12 mouse cellular contexts compared by ENCODE assay signal in genomic region chr8:106727241-106727835, GRCm38 (mm10). TPM values are rescaled to one million over a fixed set of nuclear protein-coding genes. Genes with fewer than 3 reads are reported as not detected.
DNase-seq lines count a peak whose midpoint lies in the region; ATAC-seq and TF ChIP-seq lines count a peak whose summit lies in the region.
"Had no signal": no experiment of that assay in that cellular context is flagged by ENCODE, and none has a peak within 500 bp of the region (broad histone marks: within the 10 kb centered on the region; RNA-seq: fewer than 3 reads in every experiment).

No protein-coding gene starts in this region.

- no peaks in the 10 kb centered on the region for H3K9me3 ChIP-seq in liver, embryonic 11.5 days (ENCODE audit: control insufficient read depth, low read length)
- no peaks in the 10 kb centered on the region for H3K9me3 ChIP-seq in embryonic facial prominence, embryonic 11.5 days (replicated peaks; ENCODE audit: control insufficient read depth, low read length)
- no peaks in the 10 kb centered on the region for H3K9me3 ChIP-seq in hindbrain, embryonic 13.5 days
- H3K9me3 ChIP-seq: G1E; liver, embryonic 13.5 days had no signal

- TF ChIP-seq CTCF in liver, adult 2 months (IDR thresholded peaks at IDR 0.05; ENCODE audit: low read depth, low read length), result no peak

- no peak overlapping the region for H3K4me3 ChIP-seq in liver, adult 2 months (ENCODE audit: insufficient read depth, low read depth, low read length)
- no peak overlapping the region for H3K4me3 ChIP-seq in liver, embryonic 11.5 days (ENCODE audit: low read depth, low read length)
- no peak overlapping the region for H3K4me3 ChIP-seq in embryonic facial prominence, embryonic 11.5 days (ENCODE audit: low read depth, low read length)
- peak overlapping the region; percentile 20; the same call in 1 of the 2 replicates for H3K4me3 ChIP-seq in hindbrain, embryonic 13.5 days
- H3K4me3 ChIP-seq: liver, embryonic 13.5 days had no signal

- no peak overlapping the region for H3K9ac ChIP-seq in liver, adult 2 months (ENCODE audit: low read depth, low read length)
- H3K9ac ChIP-seq in liver, embryonic 11.5 days (ENCODE audit: low read depth, low read length), result no peak overlapping the region
- no peak overlapping the region for H3K9ac ChIP-seq in embryonic facial prominence, embryonic 11.5 days (replicated peaks; ENCODE audit: low read length)
- peak overlapping the region; percentile 61 for H3K9ac ChIP-seq in hindbrain, embryonic 13.5 days
- H3K9ac ChIP-seq: liver, embryonic 13.5 days had no signal

- H3K4me1 ChIP-seq in liver, adult 2 months (ENCODE audit: control insufficient read depth, insufficient read depth, low read length), result no peaks in the 10 kb centered on the region
- H3K4me1 ChIP-seq in liver, embryonic 11.5 days (replicated peaks; ENCODE audit: control insufficient read depth, insufficient read depth, low read length), result no peaks in the 10 kb centered on the region
- H3K4me1 ChIP-seq in embryonic facial prominence, embryonic 11.5 days (ENCODE audit: control insufficient read depth, insufficient read depth, low read length), result no peaks in the 10 kb centered on the region
- peaks cover 28% of the 10 kb centered on the region for H3K4me1 ChIP-seq in hindbrain, embryonic 13.5 days (replicated peaks)
- H3K4me1 ChIP-seq: liver, embryonic 13.5 days had no signal

- 73% methylated on average over 16 of the region's 16 CpGs for WGBS in liver, adult 2 months
- 47% methylated on average over 16 of the region's 16 CpGs for WGBS in liver, embryonic 11.5 days
- 41% methylated on average over 16 of the region's 16 CpGs for WGBS in embryonic facial prominence, embryonic 11.5 days
- 11% methylated on average over 16 of the region's 16 CpGs for WGBS in hindbrain, embryonic 13.5 days

- TF ChIP-seq POLR2A in liver, adult 2 months (IDR thresholded peaks at IDR 0.05; ENCODE audit: extremely low read depth, insufficient read depth, low read length), result no peak

- ATAC-seq in liver, embryonic 11.5 days (replicated peaks; ENCODE audit: low FRiP score), result no peak
- ATAC-seq in embryonic facial prominence, embryonic 11.5 days (replicated peaks; ENCODE audit: insufficient number of reproducible peaks, low FRiP score, low TSS enrichment, low read depth), result no peak
- peak; percentile 70; the same call in 1 of the 2 replicates for ATAC-seq in hindbrain, embryonic 13.5 days (ENCODE audit: low FRiP score)

- H3K79me2 ChIP-seq in liver, adult 2 months (ENCODE audit: control insufficient read depth, insufficient read depth, low read length), result no peaks in the 10 kb centered on the region

- H3K36me3 ChIP-seq in liver, adult 2 months (ENCODE audit: control insufficient read depth, insufficient read depth, low read length), result peaks cover 5% of the 10 kb centered on the region
- H3K36me3 ChIP-seq in liver, embryonic 11.5 days (ENCODE audit: control insufficient read depth, insufficient read depth, low read length), result peaks cover 5% of the 10 kb centered on the region; the same call in 1 of the 2 replicates
- H3K36me3 ChIP-seq in embryonic facial prominence, embryonic 11.5 days (replicated peaks; ENCODE audit: control insufficient read depth, insufficient read depth, low read depth, low read length), result no peaks in the 10 kb centered on the region
- peaks cover 12% of the 10 kb centered on the region for H3K36me3 ChIP-seq in hindbrain, embryonic 13.5 days

- no peak for DNase-seq in liver, adult 2 months (ENCODE audit: extremely low read depth, low read depth, low spot score)
- DNase-seq in liver, embryonic 11.5 days (ENCODE audit: low spot score), result no peak
- peak; percentile 54 for DNase-seq in embryonic facial prominence, embryonic 11.5 days (ENCODE audit: low spot score)
- DNase-seq in neural tube, embryonic 10.5 days (ENCODE audit: extremely low spot score, low spot score), result peak; percentile 50
- DNase-seq in yolk sac, embryonic 10.5 days (ENCODE audit: low spot score), result no peak
- DNase-seq in thymus, postnatal 0 days (ENCODE audit: low spot score), result no peak
- no peak for DNase-seq in adrenal gland, postnatal 14 days
- DNase-seq: kidney, adult 8-10 months; liver, embryonic 13.5 days; thymus, adult 18-20 months had no signal

- H3K27me3 ChIP-seq in liver, adult 2 months (ENCODE audit: control insufficient read depth, insufficient read depth, low read length), result no peaks in the 10 kb centered on the region
- H3K27me3 ChIP-seq in liver, embryonic 11.5 days (replicated peaks; ENCODE audit: control insufficient read depth, insufficient read depth, low read length), result no peaks in the 10 kb centered on the region
- no peaks in the 10 kb centered on the region for H3K27me3 ChIP-seq in embryonic facial prominence, embryonic 11.5 days (ENCODE audit: control insufficient read depth, insufficient read depth, low read length)
- peaks cover 31% of the 10 kb centered on the region for H3K27me3 ChIP-seq in hindbrain, embryonic 13.5 days
- H3K27me3 ChIP-seq: liver, embryonic 13.5 days had no signal

- H3K4me2 ChIP-seq in liver, embryonic 11.5 days, result no peak overlapping the region
- no peak overlapping the region for H3K4me2 ChIP-seq in embryonic facial prominence, embryonic 11.5 days (ENCODE audit: low read depth, low read length)
- H3K4me2 ChIP-seq in hindbrain, embryonic 13.5 days, result peak overlapping the region; percentile 49
- H3K4me2 ChIP-seq: liver, embryonic 13.5 days had no signal

- H3K27ac ChIP-seq in liver, adult 2 months (replicated peaks; ENCODE audit: insufficient read depth, low read depth, low read length), result peak overlapping the region; percentile 13; the same call in 1 of the 2 replicates
- H3K27ac ChIP-seq in liver, embryonic 11.5 days (ENCODE audit: low read depth, low read length), result no peak overlapping the region
- no peak overlapping the region for H3K27ac ChIP-seq in embryonic facial prominence, embryonic 11.5 days (replicated peaks; ENCODE audit: low read depth, low read length)
- peak overlapping the region; percentile 86 for H3K27ac ChIP-seq in hindbrain, embryonic 13.5 days
- H3K27ac ChIP-seq: liver, embryonic 13.5 days had no signal

RNA-seq across cellular contexts. Expression of gene Tango6, which starts 44.5 kb away (rescaled TPM):
- 2.1 and 3.2 TPM in 2 replicates for total RNA-seq in liver, adult 2 months (2014; rRNA removed)
- polyA plus RNA-seq in liver, adult 2 months (2012; rRNA removed), result 3.4 and 4.0 TPM in 2 replicates
- polyA plus RNA-seq in liver, embryonic 11.5 days (2014; fragmentation: Nextera tagmentation; extraction: Ambion mirVana), result 8.8 and 9.6 TPM in 2 replicates
- polyA plus RNA-seq in embryonic facial prominence, embryonic 11.5 days (2014; fragmentation: Nextera tagmentation; extraction: Ambion mirVana), result 6.7 and 6.9 TPM in 2 replicates
- polyA plus RNA-seq in hindbrain, embryonic 13.5 days (2015; fragmentation: Nextera tagmentation; extraction: Ambion mirVana), result 6.6 and 7.2 TPM in 2 replicates
- polyA plus RNA-seq in thymus, postnatal 0 days (2015; fragmentation: Nextera tagmentation; extraction: Ambion mirVana), result 5.5 and 5.7 TPM in 2 replicates
- 8.4 and 9.7 TPM in 2 replicates for total RNA-seq in adrenal gland, postnatal 14 days (2021)

Comparison
In these comparisons a context has a peak if more than half of its experiments do, and no peak if none do; other contexts are left out.
1. H3K27ac ChIP-seq: peak in liver, adult 2 months (single experiment) and hindbrain, embryonic 13.5 days (single experiment); none in liver, embryonic 11.5 days (single experiment) and embryonic facial prominence, embryonic 11.5 days (single experiment).
2. DNase-seq: peak in embryonic facial prominence, embryonic 11.5 days (single experiment) and neural tube, embryonic 10.5 days (single experiment); none in liver, adult 2 months (single experiment), liver, embryonic 11.5 days (single experiment), yolk sac, embryonic 10.5 days (single experiment), thymus, postnatal 0 days (single experiment) and adrenal gland, postnatal 14 days (single experiment).